Mouse (Mus musculus): ENCODE measurements around the gene Cd4. TPM values are rescaled to one million over a fixed set of nuclear protein-coding genes. Genes with fewer than 3 reads are reported as not detected.
A peak's percentile ranks its signal among the peaks of the same experiment; 100 is the strongest.
"Not testable (repeated sequence)": the region's sequence is repeated elsewhere in the genome, so short reads cannot be mapped to it uniquely, and the experiment has no call there.

Gene Cd4
- polyA plus RNA-seq, 1 experiment from 2014 or later, result 0.13 TPM

GRCm38 (mm10) chr6:124839805-124840204, 48.2 kb downstream of the Cd4 start:
- no peak overlapping the region for H3K27ac ChIP-seq (ENCODE audit: low read length)
- H3K36me3 ChIP-seq (ENCODE audit: control insufficient read depth, insufficient read depth, low read length), result no peaks in the 10 kb centered on the region
- H3K9ac ChIP-seq (ENCODE audit: low read length), result no peak overlapping the region
- WGBS, result 7% methylated on average over 8 of the region's 8 CpGs
- H3K4me3 ChIP-seq (ENCODE audit: low read length), result no peak overlapping the region
- H3K9me3 ChIP-seq (ENCODE audit: control insufficient read depth, low read length), result no peaks in the 10 kb centered on the region
- H3K27me3 ChIP-seq (ENCODE audit: control insufficient read depth, insufficient read depth, low read depth, low read length), result no peaks in the 10 kb centered on the region
- ATAC-seq (ENCODE audit: low read depth), result no peak
- H3K4me1 ChIP-seq (replicated peaks; ENCODE audit: control insufficient read depth, insufficient read depth, low read length), result peaks cover 21% of the 10 kb centered on the region
- H3K4me2 ChIP-seq (ENCODE audit: low read depth, low read length), result no peak overlapping the region

DNA sequence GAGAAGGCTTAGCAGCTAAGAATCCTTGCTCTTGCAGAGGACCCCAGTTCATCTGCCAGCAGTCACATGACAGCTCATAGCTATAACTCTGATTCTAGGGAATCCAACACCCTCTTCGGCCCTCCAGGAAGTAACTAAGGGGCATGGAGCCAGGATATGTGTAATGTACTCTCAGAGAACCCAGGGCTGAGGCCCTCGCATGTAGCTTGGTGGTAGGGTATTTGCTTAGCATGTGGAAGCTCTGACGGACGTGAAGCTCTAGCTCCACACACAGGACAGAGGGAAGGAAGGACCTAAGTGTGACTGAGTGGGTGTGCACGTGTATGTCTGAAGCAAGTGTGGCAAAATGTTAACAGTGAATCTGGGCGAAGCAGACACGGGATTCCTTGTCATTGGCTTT, 51.6 kb downstream of the Cd4 start:
- Histone ChIP-seq H3K4me1 (replicated peaks; ENCODE audit: control insufficient read depth, insufficient read depth, low read length) (peaks cover 21% of the 10 kb centered on the region), H3K9me3 (ENCODE audit: control insufficient read depth, low read length) (no peaks in the 10 kb centered on the region), H3K9ac (ENCODE audit: low read length) (no peak overlapping the region), H3K36me3 (ENCODE audit: control insufficient read depth, insufficient read depth, low read length) (peaks cover 18% of the 10 kb centered on the region), H3K4me2 (ENCODE audit: low read depth, low read length) (no peak overlapping the region), H3K4me3 (ENCODE audit: low read length) (no peak overlapping the region), H3K27ac (ENCODE audit: low read length) (no peak overlapping the region), H3K27me3 (ENCODE audit: control insufficient read depth, insufficient read depth, low read depth, low read length) (no peaks in the 10 kb centered on the region)
- WGBS, result 49% methylated on average over 7 of the region's 7 CpGs
- ATAC-seq (ENCODE audit: low read depth), result peak; percentile 51

GRCm38 (mm10) chr6:124835531-124835930, 52.5 kb downstream of the Cd4 start:
- WGBS, result 60% methylated on average over 10 of the region's 10 CpGs
- H3K9me3 ChIP-seq (ENCODE audit: control insufficient read depth, low read length), result no peaks in the 10 kb centered on the region
- no peaks in the 10 kb centered on the region for H3K27me3 ChIP-seq (ENCODE audit: control insufficient read depth, insufficient read depth, low read depth, low read length)
- no peak overlapping the region for H3K4me3 ChIP-seq (ENCODE audit: low read length)
- peaks cover 18% of the 10 kb centered on the region for H3K36me3 ChIP-seq (ENCODE audit: control insufficient read depth, insufficient read depth, low read length)
- no peak for ATAC-seq (ENCODE audit: low read depth)
- H3K4me1 ChIP-seq (replicated peaks; ENCODE audit: control insufficient read depth, insufficient read depth, low read length), result peaks cover 28% of the 10 kb centered on the region
- no peak overlapping the region for H3K27ac ChIP-seq (ENCODE audit: low read length)
- no peak overlapping the region for H3K4me2 ChIP-seq (ENCODE audit: low read depth, low read length)
- no peak overlapping the region for H3K9ac ChIP-seq (ENCODE audit: low read length)

DNA sequence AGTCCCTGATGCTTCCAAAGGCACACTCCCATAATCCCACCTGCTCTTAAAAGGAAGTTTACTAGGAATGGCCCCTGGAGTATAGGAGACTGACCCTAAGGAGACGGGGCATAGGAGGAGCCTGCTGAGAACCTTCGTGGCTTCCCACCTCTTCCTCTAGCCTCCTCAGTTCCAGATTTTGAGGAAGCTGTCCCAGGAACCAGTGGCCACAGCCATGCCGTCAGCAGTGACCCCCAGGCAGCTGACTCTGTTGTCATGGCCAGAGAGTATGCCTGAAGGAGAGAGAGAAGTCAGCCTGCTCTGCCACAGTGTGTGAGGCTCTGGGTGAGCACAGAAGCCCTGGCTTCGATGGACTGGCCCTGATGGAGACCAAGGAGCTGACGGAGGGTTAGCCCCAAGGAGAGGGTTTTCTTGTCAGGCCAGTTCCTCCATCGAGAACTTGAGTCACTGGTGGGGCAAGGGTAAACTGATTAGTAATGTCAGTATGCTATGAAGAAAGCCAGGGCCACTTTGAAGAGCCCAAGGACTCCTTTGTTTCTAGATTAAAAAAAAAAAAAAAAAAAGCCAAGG, 53.4 kb downstream of the Cd4 start:
- H3K27ac ChIP-seq (ENCODE audit: low read length), result no peak overlapping the region
- no peak overlapping the region for H3K4me3 ChIP-seq (ENCODE audit: low read length)
- H3K4me1 ChIP-seq (replicated peaks; ENCODE audit: control insufficient read depth, insufficient read depth, low read length), result peaks cover 27% of the 10 kb centered on the region
- H3K4me2 ChIP-seq (ENCODE audit: low read depth, low read length), result no peak overlapping the region
- H3K27me3 ChIP-seq (ENCODE audit: control insufficient read depth, insufficient read depth, low read depth, low read length), result no peaks in the 10 kb centered on the region
- ATAC-seq (ENCODE audit: low read depth), result no peak
- 79% methylated on average over 6 of the region's 6 CpGs for WGBS
- H3K36me3 ChIP-seq (ENCODE audit: control insufficient read depth, insufficient read depth, low read length), result peaks cover 18% of the 10 kb centered on the region
- no peak overlapping the region for H3K9ac ChIP-seq (ENCODE audit: low read length)
- no peaks in the 10 kb centered on the region for H3K9me3 ChIP-seq (ENCODE audit: control insufficient read depth, low read length)

GRCm38 (mm10) chr6:124831649-124832048, 56.4 kb downstream of the Cd4 start:
- no peak overlapping the region for H3K4me2 ChIP-seq (ENCODE audit: low read depth, low read length)

DNA sequence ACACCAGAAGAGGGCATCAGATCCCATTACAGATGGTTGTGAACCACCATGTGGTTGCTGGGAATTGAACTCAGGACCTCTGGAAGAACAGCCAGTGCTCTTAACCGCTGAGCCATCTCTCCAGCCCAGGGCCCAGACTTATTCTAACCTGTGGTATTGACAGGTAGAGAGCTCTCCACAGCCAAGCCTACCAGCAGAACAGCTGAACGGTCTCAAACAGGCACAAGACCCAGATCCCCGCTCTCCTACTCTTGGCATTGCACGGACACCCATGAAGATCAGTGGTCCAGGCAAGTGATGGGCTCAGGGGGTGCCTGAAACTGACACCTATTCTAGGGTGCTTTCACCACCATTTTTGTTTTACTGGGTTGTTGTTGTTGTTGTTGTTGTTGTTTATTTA, 56.8 kb downstream of the Cd4 start:
- WGBS, result 92% methylated on average over 4 of the region's 4 CpGs
- not testable (repeated sequence) for ATAC-seq (ENCODE audit: low read depth); H3K9me3 ChIP-seq (ENCODE audit: control insufficient read depth, low read length); H3K27ac ChIP-seq (ENCODE audit: low read length); H3K9ac ChIP-seq (ENCODE audit: low read length); H3K27me3 ChIP-seq (ENCODE audit: control insufficient read depth, insufficient read depth, low read depth, low read length)
- Histone ChIP-seq H3K4me3 (ENCODE audit: low read length) (peak overlapping the region; percentile 76), H3K4me2 (ENCODE audit: low read depth, low read length) (peak overlapping the region; percentile 83), H3K36me3 (ENCODE audit: control insufficient read depth, insufficient read depth, low read length) (peaks cover 18% of the 10 kb centered on the region), H3K4me1 (replicated peaks; ENCODE audit: control insufficient read depth, insufficient read depth, low read length) (peaks cover 19% of the 10 kb centered on the region)

More at GRCm38 (mm10) chr6:124831649-124832048, 56.4 kb downstream of the Cd4 start:
- Histone ChIP-seq H3K9me3 (ENCODE audit: control insufficient read depth, low read length) (no peaks in the 10 kb centered on the region), H3K36me3 (ENCODE audit: control insufficient read depth, insufficient read depth, low read length) (peaks cover 18% of the 10 kb centered on the region), H3K27ac (ENCODE audit: low read length) (no peak overlapping the region), H3K4me1 (replicated peaks; ENCODE audit: control insufficient read depth, insufficient read depth, low read length) (peaks cover 19% of the 10 kb centered on the region), H3K4me3 (ENCODE audit: low read length) (no peak overlapping the region), H3K27me3 (ENCODE audit: control insufficient read depth, insufficient read depth, low read depth, low read length) (no peaks in the 10 kb centered on the region), H3K9ac (ENCODE audit: low read length) (no peak overlapping the region)
- 90% methylated on average over 8 of the region's 8 CpGs for WGBS
- ATAC-seq (ENCODE audit: low read depth), result no peak

- under 1% methylated on average over 38 of the region's 38 CpGs for WGBS
- Histone ChIP-seq H3K4me2 (ENCODE audit: low read depth, low read length) (peak overlapping the region; percentile 83), H3K9me3 (ENCODE audit: control insufficient read depth, low read length) (no peaks in the 10 kb centered on the region), H3K27me3 (ENCODE audit: control insufficient read depth, insufficient read depth, low read depth, low read length) (no peaks in the 10 kb centered on the region), H3K27ac (ENCODE audit: low read length) (peak overlapping the region; percentile 92), H3K4me3 (ENCODE audit: low read length) (peak overlapping the region; percentile 76), H3K9ac (ENCODE audit: low read length) (peak overlapping the region; percentile 85), H3K4me1 (replicated peaks; ENCODE audit: control insufficient read depth, insufficient read depth, low read length) (peaks cover 14% of the 10 kb centered on the region), H3K36me3 (ENCODE audit: control insufficient read depth, insufficient read depth, low read length) (peaks cover 18% of the 10 kb centered on the region)
- peak; percentile 86 for ATAC-seq (ENCODE audit: low read depth)
These were observed 58.0 kb downstream of the Cd4 start for GRCm38 (mm10) chr6:124829799-124830700.

DNA sequence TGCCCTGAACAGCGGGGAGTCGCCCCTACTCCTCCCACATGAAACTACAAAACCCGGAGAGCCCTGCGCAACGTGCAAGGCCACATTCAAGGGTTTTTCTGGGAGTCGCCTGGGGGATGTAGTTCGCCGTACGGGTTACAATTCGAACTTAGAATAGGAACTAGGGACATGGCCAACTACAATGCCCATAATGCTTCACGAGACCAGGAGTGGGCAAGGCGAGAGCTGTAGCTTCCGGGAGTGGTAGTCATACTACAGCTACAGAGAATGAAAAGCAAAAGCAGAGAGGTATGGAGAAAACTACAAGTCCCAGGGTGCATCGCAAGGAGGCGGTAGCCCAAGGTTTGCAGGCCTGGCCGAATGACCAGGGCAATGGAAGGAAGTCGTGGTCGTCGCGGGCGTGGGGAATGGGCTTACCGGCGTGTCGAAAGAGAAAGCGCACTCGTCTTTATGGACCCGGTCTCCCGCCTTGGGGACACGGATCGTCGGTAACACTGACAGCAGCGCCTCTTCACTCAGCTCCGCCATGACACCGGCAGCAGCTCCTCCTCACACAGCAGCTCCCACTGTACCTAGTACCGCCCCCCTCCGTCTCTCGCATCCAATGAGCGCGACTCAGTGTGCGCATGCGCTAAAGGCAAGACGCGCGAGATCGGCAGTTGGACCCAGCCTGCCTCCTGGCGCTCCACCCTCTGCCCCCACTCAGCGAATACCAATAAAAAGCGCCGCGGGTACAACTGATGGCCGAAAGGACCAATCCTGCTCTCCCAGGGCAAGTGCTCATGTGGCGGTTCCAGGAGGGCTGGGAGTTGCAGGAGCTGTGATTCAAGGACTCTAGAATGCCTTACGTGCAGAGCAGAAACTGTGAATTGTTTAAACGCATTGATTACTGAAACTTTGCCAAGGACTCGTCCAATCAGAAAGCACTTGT, 58.9 kb downstream of the Cd4 start, which contains the start of the genes Usp5 and Cdca3:
Gene Usp5 (minus strand): TSS at position 617 of the 931 bp plus-strand sequence.
Gene Cdca3 (plus strand): TSS at position 680 of the 931 bp plus-strand sequence.
- Histone ChIP-seq H3K36me3 (ENCODE audit: control insufficient read depth, insufficient read depth, low read length) (peaks cover 18% of the 10 kb centered on the region), H3K4me2 (ENCODE audit: low read depth, low read length) (peak within 1 kb of the TSS; percentile 83), H3K4me1 (replicated peaks; ENCODE audit: control insufficient read depth, insufficient read depth, low read length) (peaks cover 14% of the 10 kb centered on the region), H3K9ac (ENCODE audit: low read length) (peak within 1 kb of the TSS; percentile 85), H3K27me3 (ENCODE audit: control insufficient read depth, insufficient read depth, low read depth, low read length) (no peaks in the 10 kb centered on the region), H3K4me3 (ENCODE audit: low read length) (peak within 1 kb of the TSS; percentile 76), H3K27ac (ENCODE audit: low read length) (peak within 1 kb of the TSS; percentile 92), H3K9me3 (ENCODE audit: control insufficient read depth, low read length) (no peaks in the 10 kb centered on the region)
- WGBS, result under 1% methylated on average over 55 of the region's 55 CpGs
- ATAC-seq (ENCODE audit: low read depth), result peak; percentile 95
